Mouse (Mus musculus): ENCODE results near the gene Csrnp3. TPM values are rescaled to one million over a fixed set of nuclear protein-coding genes. Genes with fewer than 3 reads are reported as not detected.
A peak's percentile ranks its signal among the peaks of the same experiment; 100 is the strongest.
"Not testable (repeated sequence)": the region's sequence is repeated elsewhere in the genome, so short reads cannot be mapped to it uniquely, and the experiment has no call there.

Csrnp3 gene
- polyA plus RNA-seq (2015; fragmentation: Nextera tagmentation; extraction: Ambion mirVana) = 0.64 and 1.2 TPM in 2 replicates

GRCm38 (mm10) chr2:65845551-65845950 lies at the start of gene Csrnp3:
Gene Csrnp3, plus strand, starts transcription at chr2:65845767.
- peaks cover 7% of the 10 kb centered on the region for H3K4me1 ChIP-seq (replicated peaks)
- ATAC-seq (replicated peaks; ENCODE audit: insufficient number of reproducible peaks, insufficient read depth, low FRiP score, low read depth) = no peak; the same call in 1 of the 2 replicates
- H3K4me3 ChIP-seq = peak within 1 kb of the TSS; percentile 48
- H3K4me2 ChIP-seq = peak within 1 kb of the TSS; percentile 81
- no peaks in the 10 kb centered on the region for H3K36me3 ChIP-seq
- no peaks in the 10 kb centered on the region for H3K9me3 ChIP-seq (replicated peaks)
- WGBS = under 1% methylated on average over 6 of the region's 6 CpGs
- no peaks in the 10 kb centered on the region; the same call in 1 of the 2 replicates for H3K27me3 ChIP-seq
- no peak within 1 kb of the TSS for H3K27ac ChIP-seq
- peak within 1 kb of the TSS; percentile 33 for H3K9ac ChIP-seq

GRCm38 (mm10) chr2:65801054-65801709 lies 44.4 kb upstream of the Csrnp3 start:
- Histone ChIP-seq H3K27me3 (no peaks in the 10 kb centered on the region), H3K36me3 (no peaks in the 10 kb centered on the region), H3K4me2 (no peak overlapping the region), H3K4me3 (no peak overlapping the region), H3K9me3 (replicated peaks) (peaks cover 8% of the 10 kb centered on the region; the same call in 1 of the 2 replicates), H3K27ac (no peak overlapping the region), H3K9ac (no peak overlapping the region), H3K4me1 (replicated peaks) (no peaks in the 10 kb centered on the region)
- ATAC-seq (replicated peaks; ENCODE audit: insufficient number of reproducible peaks, insufficient read depth, low FRiP score, low read depth) = no peak
- 52% methylated on average over 1 of the region's 1 CpGs for WGBS

DNA sequence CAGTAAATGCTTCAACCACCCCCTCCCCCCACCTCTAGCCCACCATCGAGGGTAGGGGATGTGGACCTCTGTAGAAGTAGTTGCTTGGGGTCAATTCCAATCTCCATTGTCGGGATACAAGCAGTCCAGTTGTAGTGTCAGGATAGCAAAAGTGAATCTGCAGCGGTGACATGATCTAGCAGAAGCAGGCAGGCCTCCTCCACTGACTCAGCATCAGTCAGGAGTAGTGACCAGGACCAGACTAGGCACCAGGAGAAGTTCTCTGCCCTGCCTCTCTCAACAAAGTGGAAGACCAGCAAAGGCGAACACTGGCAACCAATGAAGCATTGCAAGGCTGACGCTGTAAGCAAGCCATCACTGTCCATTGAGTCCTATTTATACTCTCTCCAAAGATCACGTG lies 39.0 kb upstream of the Csrnp3 start:
- WGBS = 88% methylated on average over 6 of the region's 6 CpGs
- no peak for ATAC-seq (replicated peaks; ENCODE audit: insufficient number of reproducible peaks, insufficient read depth, low FRiP score, low read depth)

GRCm38 (mm10) chr2:65811203-65811602 lies 34.4 kb upstream of the Csrnp3 start:
- 88% methylated on average over 6 of the region's 6 CpGs for WGBS
- ATAC-seq (replicated peaks; ENCODE audit: insufficient number of reproducible peaks, insufficient read depth, low FRiP score, low read depth); H3K27ac ChIP-seq; H3K9me3 ChIP-seq (replicated peaks); H3K4me2 ChIP-seq; H3K27me3 ChIP-seq; H3K4me3 ChIP-seq; H3K9ac ChIP-seq; H3K4me1 ChIP-seq (replicated peaks); H3K36me3 ChIP-seq: not testable (repeated sequence)

More for the DNA sequence above, 39.0 kb upstream of the Csrnp3 start:
- Histone ChIP-seq H3K9ac (no peak overlapping the region), H3K4me1 (replicated peaks) (no peaks in the 10 kb centered on the region), H3K9me3 (replicated peaks) (no peaks in the 10 kb centered on the region), H3K4me3 (no peak overlapping the region), H3K4me2 (no peak overlapping the region), H3K27ac (no peak overlapping the region), H3K36me3 (no peaks in the 10 kb centered on the region), H3K27me3 (no peaks in the 10 kb centered on the region)

GRCm38 (mm10) chr2:65818080-65818796 lies 27.3 kb upstream of the Csrnp3 start:
- Histone ChIP-seq H3K9me3 (replicated peaks) (no peaks in the 10 kb centered on the region), H3K9ac (no peak overlapping the region), H3K4me3 (peak overlapping the region; percentile 37), H3K4me2 (peak overlapping the region; percentile 50), H3K36me3 (no peaks in the 10 kb centered on the region), H3K27ac (peak overlapping the region; percentile 27; the same call in 1 of the 2 replicates), H3K27me3 (no peaks in the 10 kb centered on the region), H3K4me1 (replicated peaks) (no peaks in the 10 kb centered on the region)
- ATAC-seq (replicated peaks; ENCODE audit: insufficient number of reproducible peaks, insufficient read depth, low FRiP score, low read depth) = no peak; the same call in 1 of the 2 replicates
- 41% methylated on average over 20 of the region's 20 CpGs for WGBS

DNA sequence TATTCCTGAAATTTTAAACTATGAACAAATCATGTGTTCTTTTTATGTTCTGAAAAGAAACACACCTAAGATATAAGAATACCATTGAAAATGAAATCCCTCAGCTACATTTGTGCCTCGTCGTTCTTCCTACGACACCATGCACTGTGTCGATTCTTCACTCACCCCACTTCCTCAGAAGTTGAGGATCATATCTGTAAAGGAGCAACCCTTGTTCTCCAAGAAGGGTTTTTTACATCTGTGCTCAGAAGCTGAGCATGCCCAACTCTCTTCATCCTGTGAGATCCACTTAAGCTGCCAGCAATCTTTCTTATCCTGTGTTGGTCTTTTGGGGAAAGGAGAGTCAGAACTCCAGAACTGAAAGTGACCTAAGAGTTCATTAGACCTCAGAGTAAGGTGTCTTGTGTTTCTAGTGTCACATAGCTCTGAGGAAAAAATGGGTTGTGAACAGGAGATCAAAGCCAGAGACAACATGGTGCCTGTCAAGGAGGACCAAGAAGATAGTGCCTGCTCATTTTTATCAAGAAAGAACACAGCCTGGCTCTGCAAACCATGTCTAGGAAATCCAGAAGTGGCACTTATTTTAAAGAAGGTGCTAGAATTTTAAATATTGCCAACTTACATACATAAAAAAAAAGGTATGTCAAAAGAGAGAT lies 25.3 kb upstream of the Csrnp3 start:
- no peak for ATAC-seq (replicated peaks; ENCODE audit: insufficient number of reproducible peaks, insufficient read depth, low FRiP score, low read depth)
- Histone ChIP-seq H3K27me3 (no peaks in the 10 kb centered on the region), H3K4me3 (no peak overlapping the region), H3K9ac (no peak overlapping the region), H3K4me1 (replicated peaks) (no peaks in the 10 kb centered on the region), H3K4me2 (no peak overlapping the region), H3K36me3 (no peaks in the 10 kb centered on the region), H3K27ac (no peak overlapping the region), H3K9me3 (replicated peaks) (no peaks in the 10 kb centered on the region)
- 85% methylated on average over 4 of the region's 4 CpGs for WGBS

- no peaks in the 10 kb centered on the region for H3K36me3 ChIP-seq
- H3K4me3 ChIP-seq = no peak overlapping the region
- ATAC-seq (replicated peaks; ENCODE audit: insufficient number of reproducible peaks, insufficient read depth, low FRiP score, low read depth) = no peak
- 78% methylated on average over 2 of the region's 2 CpGs for WGBS
- H3K4me2 ChIP-seq = no peak overlapping the region
- H3K27me3 ChIP-seq = no peaks in the 10 kb centered on the region
- H3K4me1 ChIP-seq (replicated peaks) = no peaks in the 10 kb centered on the region
- no peak overlapping the region for H3K27ac ChIP-seq
- no peak overlapping the region for H3K9ac ChIP-seq
- H3K9me3 ChIP-seq (replicated peaks) = no peaks in the 10 kb centered on the region
Observed at GRCm38 (mm10) chr2:65826314-65826713, 19.3 kb upstream of the Csrnp3 start.

GRCm38 (mm10) chr2:65826801-65827200 lies 18.8 kb upstream of the Csrnp3 start:
- H3K36me3 ChIP-seq = no peaks in the 10 kb centered on the region
- no peak overlapping the region for H3K9ac ChIP-seq
- H3K9me3 ChIP-seq (replicated peaks) = no peaks in the 10 kb centered on the region
- no peak overlapping the region for H3K27ac ChIP-seq
- no peaks in the 10 kb centered on the region for H3K27me3 ChIP-seq
- WGBS = 75% methylated on average over 6 of the region's 6 CpGs
- H3K4me3 ChIP-seq = no peak overlapping the region
- H3K4me1 ChIP-seq (replicated peaks) = no peaks in the 10 kb centered on the region
- H3K4me2 ChIP-seq = no peak overlapping the region
- no peak for ATAC-seq (replicated peaks; ENCODE audit: insufficient number of reproducible peaks, insufficient read depth, low FRiP score, low read depth)

DNA sequence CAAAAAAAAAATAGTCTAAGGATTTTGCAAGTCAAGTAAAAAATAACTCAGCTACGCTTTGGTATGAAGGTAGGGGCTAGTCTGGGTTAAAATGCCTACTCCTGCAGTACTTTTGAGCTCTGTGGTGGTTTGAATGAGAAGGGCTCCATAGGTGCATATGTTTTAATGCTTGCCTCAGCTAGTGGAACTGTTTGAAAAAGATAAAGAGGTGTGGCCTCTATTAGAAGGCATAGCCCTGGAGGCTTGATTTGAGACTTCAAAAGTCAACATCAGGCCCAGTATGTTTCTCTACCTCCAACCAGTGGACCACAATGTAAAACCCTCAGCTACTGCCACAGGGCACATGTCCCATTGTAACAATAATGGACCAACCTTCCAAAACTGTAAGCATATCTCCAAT lies 16.9 kb upstream of the Csrnp3 start:
- ATAC-seq (replicated peaks; ENCODE audit: insufficient number of reproducible peaks, insufficient read depth, low FRiP score, low read depth) = no peak
- 82% methylated on average over 1 of the region's 1 CpGs for WGBS

DNA sequence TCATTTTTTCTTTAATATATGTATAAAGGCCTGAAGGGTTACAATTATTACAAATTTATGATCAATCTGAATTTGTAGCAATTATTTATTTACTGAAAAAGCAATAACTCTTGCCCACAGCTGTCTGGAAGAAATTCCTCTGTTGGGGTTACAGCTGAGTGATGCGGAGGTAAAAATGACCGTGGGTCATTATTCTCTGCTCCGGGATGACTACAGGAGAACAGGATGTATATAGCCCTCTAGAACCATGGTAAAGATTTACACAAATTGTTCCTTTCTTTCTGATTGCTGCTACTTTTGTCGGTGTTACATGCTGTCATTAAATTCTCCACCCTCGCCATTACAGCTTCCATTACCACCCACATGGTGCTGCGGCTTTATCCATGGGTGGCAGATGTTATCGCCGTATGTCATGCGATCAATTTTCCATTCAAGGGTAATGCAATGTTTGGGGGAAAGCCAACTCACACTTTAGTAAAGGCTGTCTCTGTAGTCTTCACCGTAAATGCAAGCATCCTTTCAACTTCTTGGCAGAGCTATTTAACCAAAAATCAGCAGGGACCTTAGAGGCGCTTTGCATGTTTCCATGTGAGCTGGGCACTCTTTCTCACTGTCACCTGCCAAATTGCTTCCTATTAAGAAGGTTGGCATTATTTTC lies 12.7 kb upstream of the Csrnp3 start:
- no peaks in the 10 kb centered on the region for H3K4me1 ChIP-seq (replicated peaks)
- H3K36me3 ChIP-seq = no peaks in the 10 kb centered on the region
- H3K4me3 ChIP-seq = no peak overlapping the region
- H3K9me3 ChIP-seq (replicated peaks) = no peaks in the 10 kb centered on the region
- ATAC-seq (replicated peaks; ENCODE audit: insufficient number of reproducible peaks, insufficient read depth, low FRiP score, low read depth) = no peak
- no peaks in the 10 kb centered on the region for H3K27me3 ChIP-seq
- no peak overlapping the region for H3K27ac ChIP-seq
- H3K4me2 ChIP-seq = no peak overlapping the region
- WGBS = 78% methylated on average over 11 of the region's 11 CpGs
- H3K9ac ChIP-seq = no peak overlapping the region

More for the DNA sequence above, 16.9 kb upstream of the Csrnp3 start:
- Histone ChIP-seq H3K4me3 (no peak overlapping the region), H3K27me3 (no peaks in the 10 kb centered on the region), H3K36me3 (no peaks in the 10 kb centered on the region), H3K4me1 (replicated peaks) (no peaks in the 10 kb centered on the region), H3K9ac (no peak overlapping the region), H3K9me3 (replicated peaks) (no peaks in the 10 kb centered on the region), H3K27ac (no peak overlapping the region), H3K4me2 (no peak overlapping the region)

DNA sequence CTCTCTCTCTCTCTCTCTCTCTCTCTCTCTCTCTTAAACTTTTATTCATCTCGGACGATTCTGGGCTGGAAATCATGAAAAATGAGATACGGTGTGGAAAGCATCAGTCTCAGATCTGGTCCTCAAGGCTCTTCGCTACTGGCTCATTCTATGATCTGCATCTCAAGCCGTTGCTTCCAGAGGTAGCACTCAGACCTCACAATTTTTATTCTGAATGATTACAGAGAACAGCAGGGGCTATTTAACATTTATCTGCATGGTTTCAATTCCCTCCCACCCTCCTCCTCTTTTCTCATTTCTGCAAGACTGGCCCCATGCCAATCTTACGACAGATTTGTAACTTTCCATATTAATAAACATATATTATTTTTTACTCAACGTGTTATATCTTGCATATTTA lies 12.1 kb upstream of the Csrnp3 start:
- H3K4me1 ChIP-seq (replicated peaks) = no peaks in the 10 kb centered on the region
- no peak for ATAC-seq (replicated peaks; ENCODE audit: insufficient number of reproducible peaks, insufficient read depth, low FRiP score, low read depth)
- H3K9me3 ChIP-seq (replicated peaks) = no peaks in the 10 kb centered on the region
- 73% methylated on average over 7 of the region's 7 CpGs for WGBS
- H3K4me3 ChIP-seq = no peak overlapping the region
- no peaks in the 10 kb centered on the region for H3K36me3 ChIP-seq
- no peak overlapping the region for H3K9ac ChIP-seq
- H3K4me2 ChIP-seq = no peak overlapping the region
- no peak overlapping the region for H3K27ac ChIP-seq
- H3K27me3 ChIP-seq = no peaks in the 10 kb centered on the region

All from heart, embryonic 15.5 days (tissue).